Mouse (Mus musculus): ENCODE measurements at regions not wholly inside any gene's neighbourhood (a gene's known extent, or its start where the extent isn't known, plus 50 kb on each side); places are given as distances from the start of the nearest gene placed in this dataset.
"Not testable (repeated sequence)": the region's sequence is repeated elsewhere in the genome, so short reads cannot be mapped to it uniquely, and the experiment has no call there.

DNA sequence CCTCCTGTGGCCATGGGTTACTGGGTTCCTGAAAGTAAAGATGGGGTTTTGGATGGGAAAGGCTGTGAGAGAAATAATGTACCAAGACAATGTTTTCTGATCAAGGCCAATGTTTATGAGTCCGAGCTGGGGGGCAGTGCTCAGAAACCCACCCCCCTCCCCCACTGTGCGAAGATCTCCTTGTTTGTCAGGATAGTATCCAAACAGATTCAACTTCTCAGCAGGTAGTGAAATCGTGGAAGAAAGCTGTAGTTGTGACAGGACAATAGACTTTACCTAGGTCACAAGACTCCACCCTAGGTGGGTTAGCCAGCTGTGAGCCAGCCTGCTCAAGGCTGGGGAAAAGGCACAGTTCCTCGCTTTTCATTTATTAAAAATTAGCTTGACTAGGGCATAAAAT, 6688.6 kb upstream of the Gm7489 start:
- no peak for DNase-seq (ENCODE audit: inconsistent age in 2 of 2, low spot score in 1 of 2)

- no peak for DNase-seq (ENCODE audit: inconsistent age in 2 of 2, low spot score in 1 of 2)
Measured at GRCm38 (mm10) chr15:47196636-47197035, 6688.1 kb upstream of the Gm7489 start.

DNA sequence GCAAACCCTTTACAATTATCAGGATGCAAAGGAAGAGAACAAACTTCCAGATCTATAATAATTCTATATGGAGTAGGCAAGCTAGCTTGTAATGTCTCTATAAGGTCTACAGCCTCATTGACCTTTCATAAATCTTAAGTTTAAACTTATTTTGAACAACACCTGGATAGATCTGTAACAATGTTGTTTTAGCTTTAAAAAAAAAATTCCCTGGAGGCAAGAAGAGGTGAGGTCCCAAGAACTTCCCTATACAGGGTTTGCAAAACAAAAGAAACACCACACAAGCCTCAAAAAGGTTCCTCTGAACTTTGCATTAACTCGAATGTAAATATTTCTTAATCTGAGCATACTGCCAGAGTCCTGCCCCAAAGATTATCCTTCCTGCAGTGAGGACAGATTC, 6685.3 kb upstream of the Gm7489 start:
- DNase-seq (ENCODE audit: inconsistent age in 2 of 2, low spot score in 1 of 2): peak in 1 of 2 experiments; percentile 6

DNA sequence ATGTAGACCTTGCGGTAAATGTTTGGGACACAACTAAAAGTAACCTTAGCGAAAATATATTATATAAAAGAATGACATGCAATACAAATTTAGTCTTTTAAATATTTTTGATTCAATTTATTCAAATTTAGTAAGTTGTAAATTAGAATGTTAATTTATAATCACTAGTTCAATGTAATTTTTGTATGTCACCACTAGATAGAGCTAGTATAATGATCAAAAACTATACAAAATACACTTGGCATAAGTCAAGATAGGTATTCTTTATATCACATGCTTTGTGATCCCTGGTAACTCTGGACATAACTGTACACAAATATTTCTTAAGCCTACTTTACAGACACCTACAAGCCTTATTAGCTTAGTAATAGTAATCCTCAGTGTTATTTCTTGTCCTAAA, 6682.6 kb upstream of the Gm7489 start:
- no peak for DNase-seq (ENCODE audit: inconsistent age in 2 of 2, low spot score in 1 of 2)

DNA sequence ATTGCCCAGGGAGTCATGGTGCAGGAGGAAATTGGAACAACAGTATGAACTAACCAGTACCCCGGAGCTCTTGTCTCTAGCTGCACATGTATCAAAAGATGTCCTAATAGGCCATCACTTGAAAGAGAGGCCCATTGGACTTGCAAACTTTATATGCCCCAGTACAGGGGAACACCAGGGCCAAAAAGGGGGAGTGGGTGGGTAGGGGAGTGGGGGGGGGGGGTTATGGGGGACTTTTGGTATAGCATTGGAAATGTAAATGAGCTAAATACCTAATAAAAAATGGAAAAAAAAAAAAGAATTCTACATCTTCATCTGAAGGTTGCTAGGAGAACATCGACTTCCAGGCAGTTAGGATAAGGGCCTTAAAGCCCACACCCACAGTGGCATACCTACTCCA, 6651.5 kb upstream of the Gm7489 start:
- not testable (repeated sequence) for DNase-seq (ENCODE audit: inconsistent age in 2 of 2, low spot score in 1 of 2)

- DNase-seq (ENCODE audit: inconsistent age in 2 of 2, low spot score in 1 of 2): no peak
Measured at GRCm38 (mm10) chr15:47235631-47236030, 6649.1 kb upstream of the Gm7489 start.

Measured in adrenal gland, adult (tissue).